Mouse (Mus musculus): ENCODE measurements around the gene Cish. TPM values are rescaled to one million over a fixed set of nuclear protein-coding genes. Genes with fewer than 3 reads are reported as not detected.
A peak's percentile ranks its signal among the peaks of the same experiment; 100 is the strongest.

Gene Cish
- polyA plus RNA-seq, 1 experiment from 2014 or later = 26.2 TPM

DNA sequence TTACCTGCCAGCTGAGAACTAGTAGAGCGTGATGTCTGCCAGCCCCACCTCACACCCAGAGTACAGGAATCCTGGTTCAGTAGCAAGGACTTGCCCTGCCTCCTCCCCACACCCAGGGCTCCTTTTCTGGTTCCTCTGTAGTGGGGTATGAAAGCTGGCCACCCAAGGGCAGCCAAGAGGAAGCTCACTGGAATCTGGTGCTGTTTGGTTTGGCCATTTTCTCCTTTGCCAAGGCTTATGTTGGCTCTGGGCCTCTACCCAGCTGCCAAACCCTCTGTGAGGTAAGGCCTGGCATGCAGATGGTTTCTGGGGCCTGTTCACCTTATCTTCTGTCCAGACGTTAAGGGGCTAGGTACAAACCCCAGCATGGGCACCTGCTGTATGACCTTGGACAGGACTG is 20.0 kb downstream of the Cish start:
- no peak for TF ChIP-seq CTCF (IDR thresholded peaks at IDR 0.05; ENCODE audit: low read depth)
- no peak for DNase-seq (ENCODE audit: low spot score)
- WGBS = 69% methylated on average over 2 of the region's 2 CpGs
- H3K36me3 ChIP-seq (ENCODE audit: insufficient read depth, low read length) = no peaks in the 10 kb centered on the region
- H3K9me3 ChIP-seq (replicated peaks; ENCODE audit: low read length) = no peaks in the 10 kb centered on the region
- H3K27ac ChIP-seq = peak overlapping the region; percentile 19; the same call in 1 of the 2 replicates
- H3K4me1 ChIP-seq (replicated peaks; ENCODE audit: insufficient read depth, low read length) = 0 out of 2 replicates have a peak, but pooled peaks cover 7% of the 10 kb centered on the region
- H3K4me3 ChIP-seq (replicated peaks; ENCODE audit: low read depth, low read length) = no peak overlapping the region
- no peak overlapping the region for H3K9ac ChIP-seq (ENCODE audit: low read depth, low read length)
- no peak overlapping the region for H3K4me2 ChIP-seq (ENCODE audit: low read length)
- no peak for ATAC-seq (replicated peaks; ENCODE audit: low FRiP score, low read depth)
- H3K27me3 ChIP-seq (ENCODE audit: insufficient read depth, low read length) = no peaks in the 10 kb centered on the region

- no peak overlapping the region for H3K4me2 ChIP-seq (ENCODE audit: low read length)
- H3K9ac ChIP-seq (ENCODE audit: low read depth, low read length) = no peak overlapping the region
- H3K4me1 ChIP-seq (replicated peaks; ENCODE audit: insufficient read depth, low read length) = peaks cover 14% of the 10 kb centered on the region; the same call in 1 of the 2 replicates
- no peaks in the 10 kb centered on the region for H3K9me3 ChIP-seq (replicated peaks; ENCODE audit: low read length)
- DNase-seq (ENCODE audit: low spot score) (no peak), ATAC-seq (replicated peaks; ENCODE audit: low FRiP score, low read depth) (no peak)
- no peak for TF ChIP-seq CTCF (IDR thresholded peaks at IDR 0.05; ENCODE audit: low read depth)
- no peaks in the 10 kb centered on the region for H3K36me3 ChIP-seq (ENCODE audit: insufficient read depth, low read length)
- H3K27ac ChIP-seq = no peak overlapping the region
- WGBS = 56% methylated on average over 8 of the region's 8 CpGs
- no peaks in the 10 kb centered on the region for H3K27me3 ChIP-seq (ENCODE audit: insufficient read depth, low read length)
- H3K4me3 ChIP-seq (replicated peaks; ENCODE audit: low read depth, low read length) = no peak overlapping the region
Observed at GRCm38 (mm10) chr9:107322461-107323050, 26.7 kb downstream of the Cish start.

DNA sequence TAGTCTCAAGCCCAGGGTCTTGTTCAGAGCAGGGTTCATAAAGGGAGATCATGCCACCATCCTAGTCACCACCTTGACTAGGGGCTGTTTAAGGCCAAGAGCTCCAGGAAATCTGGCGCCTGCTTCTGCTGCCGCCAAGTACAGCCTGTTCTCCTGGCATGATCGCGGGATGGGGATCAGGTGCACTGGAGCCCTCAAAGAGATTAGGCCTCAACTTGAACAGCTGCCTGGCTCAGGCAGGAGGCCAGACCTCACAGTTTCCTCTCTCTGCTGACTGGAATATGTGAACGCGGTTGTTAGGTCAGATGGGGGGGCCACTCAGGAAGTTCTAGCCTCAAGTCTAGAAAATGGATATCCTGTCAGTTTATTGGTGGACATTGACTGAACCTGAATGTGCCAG is 27.7 kb downstream of the Cish start:
- no peaks in the 10 kb centered on the region for H3K27me3 ChIP-seq (ENCODE audit: insufficient read depth, low read length)
- 66% methylated on average over 6 of the region's 6 CpGs for WGBS

DNA sequence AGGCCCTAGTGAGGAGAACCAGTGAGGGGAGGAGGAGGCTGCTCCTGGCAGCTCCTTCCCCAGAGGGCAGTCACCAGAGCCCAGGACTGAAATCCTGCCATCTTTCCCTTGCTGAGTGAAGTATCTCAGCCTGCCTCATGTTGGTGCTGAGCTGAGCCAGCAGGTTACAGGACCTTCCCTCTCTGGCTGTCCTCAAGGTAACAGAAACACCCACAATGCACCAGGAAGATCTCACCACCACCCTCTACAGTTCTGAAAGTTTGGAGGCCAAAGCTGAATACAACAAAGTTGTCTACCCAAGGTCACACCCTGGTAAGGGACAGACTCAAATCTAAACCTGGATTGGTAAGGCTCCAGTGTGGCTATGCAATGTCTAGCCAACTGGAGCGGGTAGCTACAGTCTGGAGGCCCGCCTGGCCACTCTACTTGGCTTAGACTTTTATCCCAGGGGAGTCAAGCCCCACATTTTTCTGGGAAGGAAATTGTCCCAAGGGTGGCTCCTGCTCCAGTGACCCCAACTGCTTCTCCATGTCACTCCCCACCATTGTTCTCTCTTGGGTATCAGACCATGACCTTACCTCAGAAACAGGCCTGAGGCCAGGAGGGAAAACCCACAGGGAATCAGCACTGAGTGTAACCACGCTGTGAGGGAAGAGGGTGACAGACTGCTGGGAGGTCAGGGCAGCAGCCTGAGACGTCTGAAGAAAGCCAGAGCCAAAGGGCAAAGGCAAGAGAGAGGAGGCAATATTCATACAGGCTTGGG is 29.2 kb downstream of the Cish start:
- H3K4me3 ChIP-seq (replicated peaks; ENCODE audit: low read depth, low read length) = no peak overlapping the region
- peaks cover 14% of the 10 kb centered on the region; the same call in 1 of the 2 replicates for H3K4me1 ChIP-seq (replicated peaks; ENCODE audit: insufficient read depth, low read length)
- ATAC-seq (replicated peaks; ENCODE audit: low FRiP score, low read depth) (peak; percentile 51; the same call in 1 of the 2 replicates), DNase-seq (ENCODE audit: low spot score) (no peak)
- H3K27ac ChIP-seq = peak overlapping the region; percentile 55
- no peaks in the 10 kb centered on the region for H3K27me3 ChIP-seq (ENCODE audit: insufficient read depth, low read length)
- no peaks in the 10 kb centered on the region for H3K9me3 ChIP-seq (replicated peaks; ENCODE audit: low read length)
- H3K9ac ChIP-seq (ENCODE audit: low read depth, low read length) = no peak overlapping the region
- no peak for TF ChIP-seq CTCF (IDR thresholded peaks at IDR 0.05; ENCODE audit: low read depth)
- no peak overlapping the region for H3K4me2 ChIP-seq (ENCODE audit: low read length)
- H3K36me3 ChIP-seq (ENCODE audit: insufficient read depth, low read length) = 0 out of 2 replicates have a peak, but pooled peaks cover 4% of the 10 kb centered on the region
- 42% methylated on average over 4 of the region's 4 CpGs for WGBS

More for the DNA sequence above, 27.7 kb downstream of the Cish start:
- no peaks in the 10 kb centered on the region for H3K9me3 ChIP-seq (replicated peaks; ENCODE audit: low read length)
- DNase-seq (ENCODE audit: low spot score) (no peak), ATAC-seq (replicated peaks; ENCODE audit: low FRiP score, low read depth) (no peak)
- peaks cover 14% of the 10 kb centered on the region; the same call in 1 of the 2 replicates for H3K4me1 ChIP-seq (replicated peaks; ENCODE audit: insufficient read depth, low read length)
- 0 out of 2 replicates have a peak, but pooled peaks cover 4% of the 10 kb centered on the region for H3K36me3 ChIP-seq (ENCODE audit: insufficient read depth, low read length)
- no peak overlapping the region for H3K9ac ChIP-seq (ENCODE audit: low read depth, low read length)
- no peak overlapping the region for H3K4me2 ChIP-seq (ENCODE audit: low read length)
- H3K4me3 ChIP-seq (replicated peaks; ENCODE audit: low read depth, low read length) = no peak overlapping the region
- H3K27ac ChIP-seq = no peak overlapping the region
- TF ChIP-seq CTCF (IDR thresholded peaks at IDR 0.05; ENCODE audit: low read depth) = no peak

GRCm38 (mm10) chr9:107325904-107326303 is 30.1 kb downstream of the Cish start:
- Histone ChIP-seq H3K4me1 (replicated peaks; ENCODE audit: insufficient read depth, low read length) (peaks cover 14% of the 10 kb centered on the region; the same call in 1 of the 2 replicates), H3K27me3 (ENCODE audit: insufficient read depth, low read length) (no peaks in the 10 kb centered on the region), H3K27ac (peak overlapping the region; percentile 55; the same call in 1 of the 2 replicates), H3K9ac (ENCODE audit: low read depth, low read length) (no peak overlapping the region), H3K9me3 (replicated peaks; ENCODE audit: low read length) (no peaks in the 10 kb centered on the region), H3K4me3 (replicated peaks; ENCODE audit: low read depth, low read length) (no peak overlapping the region), H3K36me3 (ENCODE audit: insufficient read depth, low read length) (0 out of 2 replicates have a peak, but pooled peaks cover 4% of the 10 kb centered on the region), H3K4me2 (ENCODE audit: low read length) (no peak overlapping the region)
- ATAC-seq (replicated peaks; ENCODE audit: low FRiP score, low read depth) (no peak), DNase-seq (ENCODE audit: low spot score) (no peak)
- WGBS = 70% methylated on average over 7 of the region's 7 CpGs
- no peak for TF ChIP-seq CTCF (IDR thresholded peaks at IDR 0.05; ENCODE audit: low read depth)

GRCm38 (mm10) chr9:107327879-107328620 is 32.2 kb downstream of the Cish start:
- H3K9me3 ChIP-seq (replicated peaks; ENCODE audit: low read length) = no peaks in the 10 kb centered on the region
- DNase-seq (ENCODE audit: low spot score) = no peak
- H3K27ac ChIP-seq = no peak overlapping the region
- no peak overlapping the region for H3K4me3 ChIP-seq (replicated peaks; ENCODE audit: low read depth, low read length)
- H3K4me2 ChIP-seq (ENCODE audit: low read length) = no peak overlapping the region
- TF ChIP-seq CTCF (IDR thresholded peaks at IDR 0.05; ENCODE audit: low read depth) = no peak
- ATAC-seq (replicated peaks; ENCODE audit: low FRiP score, low read depth) = no peak
- peaks cover 14% of the 10 kb centered on the region; the same call in 1 of the 2 replicates for H3K4me1 ChIP-seq (replicated peaks; ENCODE audit: insufficient read depth, low read length)
- no peak overlapping the region for H3K9ac ChIP-seq (ENCODE audit: low read depth, low read length)
- H3K27me3 ChIP-seq (ENCODE audit: insufficient read depth, low read length) = no peaks in the 10 kb centered on the region
- WGBS = 90% methylated on average over 16 of the region's 16 CpGs
- 0 out of 2 replicates have a peak, but pooled peaks cover 6% of the 10 kb centered on the region for H3K36me3 ChIP-seq (ENCODE audit: insufficient read depth, low read length)

Measured in kidney, postnatal 0 days (tissue).